Mouse (Mus musculus) right cerebral cortex, adult 2 months (tissue): ENCODE results near the gene Crip3.
A peak's percentile ranks its signal among the peaks of the same experiment; 100 is the strongest.

Experiments
- DNase-seq, 2 experiments: peaks; one replicate each; pipeline ENCODE4 v3.0.0; 2021 to 2022; ENCODE audit warnings: low spot score in 2 of 2

The Crip3 gene

GRCm38 (mm10) chr17:46428761-46429414, at the start of gene Crip3:
Gene Crip3 (plus strand): TSS chr17:46428926.
- no peak for DNase-seq

GRCm38 (mm10) chr17:46383294-46384060, 45.2 kb upstream of the Crip3 start, which contains the start of gene Zfp318:
Gene Zfp318 (plus strand): TSS chr17:46383731.
- DNase-seq: peak; percentile 96

- peak; percentile 19 to 33 for DNase-seq
These were observed 44.5 kb upstream of the Crip3 start for GRCm38 (mm10) chr17:46384061-46384801.

- DNase-seq: no peak
These were observed 40.5 kb upstream of the Crip3 start for GRCm38 (mm10) chr17:46388200-46388599.

GRCm38 (mm10) chr17:46393012-46393411, 35.7 kb upstream of the Crip3 start:
- DNase-seq: peak; percentile 42 to 51

GRCm38 (mm10) chr17:46394631-46395030, 34.1 kb upstream of the Crip3 start:
- DNase-seq: no peak

- no peak for DNase-seq
These were observed 20.2 kb upstream of the Crip3 start for GRCm38 (mm10) chr17:46408478-46408877.

DNA sequence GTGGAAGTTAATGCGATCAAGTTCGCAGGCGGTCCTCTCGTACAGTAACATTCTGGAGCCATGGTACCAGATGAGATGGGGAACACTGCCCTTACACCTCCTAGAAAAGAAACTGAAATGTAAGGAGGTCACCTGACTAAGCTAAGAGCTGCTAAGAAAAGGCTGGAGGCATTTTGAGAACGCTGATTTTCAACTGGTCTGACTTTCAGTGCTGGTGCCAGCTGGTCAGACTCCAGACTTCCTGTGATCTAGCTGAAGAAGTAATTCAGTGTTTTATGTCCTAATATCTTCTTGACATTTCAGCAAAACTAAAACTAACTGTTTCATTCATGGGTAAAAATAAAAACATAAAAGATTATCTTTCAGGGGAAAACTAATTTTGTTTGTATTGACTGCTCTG, 10.1 kb upstream of the Crip3 start:
- DNase-seq: no peak

DNA sequence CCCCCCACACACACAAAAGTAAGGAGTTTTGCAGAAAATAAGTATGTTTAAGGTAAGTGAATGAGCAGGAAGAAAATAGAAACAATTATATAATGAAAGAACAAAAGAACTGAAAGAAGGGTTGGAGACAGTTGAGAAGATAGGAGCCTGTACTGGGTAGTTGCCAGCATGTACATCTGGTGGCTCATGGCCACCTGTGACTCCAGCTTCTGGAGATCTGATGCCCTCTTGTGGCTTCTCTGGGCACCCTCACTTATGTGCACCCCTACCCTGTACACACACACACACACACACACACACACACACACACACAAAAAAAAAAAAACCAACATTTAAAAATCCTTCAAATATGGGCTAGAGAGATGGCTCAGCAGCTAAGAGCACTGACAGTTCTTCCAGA, 9.0 kb upstream of the Crip3 start:
- DNase-seq: no peak

DNA sequence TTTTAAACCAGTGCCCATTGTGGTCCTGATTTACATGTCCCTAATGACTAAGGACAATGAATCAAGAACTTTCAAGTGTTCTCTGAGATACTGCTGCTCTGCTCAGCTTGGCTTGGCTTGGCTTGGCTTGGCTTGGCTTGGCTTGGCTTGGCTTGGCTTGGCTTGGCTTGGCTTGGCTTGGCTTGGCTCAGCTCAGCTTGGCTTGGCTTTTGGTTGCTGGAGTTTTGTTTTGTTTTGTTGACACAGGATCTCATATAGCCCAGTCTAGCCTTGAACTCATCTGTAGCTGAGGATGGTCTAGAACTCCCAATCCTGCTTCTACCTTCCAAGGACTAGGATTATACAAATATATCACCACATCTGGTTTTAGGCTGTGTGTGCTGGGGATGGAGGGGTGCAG, 2.2 kb upstream of the Crip3 start:
- DNase-seq: no peak

GRCm38 (mm10) chr17:46433627-46434026, 4.9 kb downstream of the Crip3 start:
- DNase-seq: no peak

GRCm38 (mm10) chr17:46436672-46437366, 8.1 kb downstream of the Crip3 start:
- peak in 1 of 2 experiments; percentile 38 for DNase-seq

- DNase-seq: no peak
These were observed 9.7 kb downstream of the Crip3 start, which contains the start of gene Slc22a7 for GRCm38 (mm10) chr17:46438298-46438873. Gene Slc22a7 (minus strand): TSS chr17:46438457.

GRCm38 (mm10) chr17:46439176-46439575, 10.4 kb downstream of the Crip3 start:
- no peak for DNase-seq

GRCm38 (mm10) chr17:46444839-46445579, 16.3 kb downstream of the Crip3 start:
- DNase-seq: no peak

DNA sequence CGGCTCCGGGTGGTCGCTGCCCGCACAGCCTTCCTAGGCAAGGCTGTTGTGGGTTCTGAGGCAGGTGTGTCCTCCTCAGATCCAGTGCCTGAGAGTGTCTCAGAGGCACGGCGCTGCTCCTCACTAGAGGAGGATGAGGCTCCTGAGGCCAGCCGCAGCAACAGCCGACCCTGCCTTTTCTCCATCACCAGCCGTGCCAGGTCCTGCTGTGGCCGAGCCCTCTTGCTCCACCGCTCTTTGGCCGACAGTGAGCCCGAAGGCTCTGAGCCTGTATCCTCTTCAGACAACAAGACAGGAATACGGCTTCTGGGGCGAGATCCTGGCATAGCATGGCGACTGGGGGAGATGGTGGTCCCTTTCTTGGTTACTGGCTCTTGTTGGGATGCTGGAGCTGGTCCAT, 17.5 kb downstream of the Crip3 start:
- no peak for DNase-seq

DNA sequence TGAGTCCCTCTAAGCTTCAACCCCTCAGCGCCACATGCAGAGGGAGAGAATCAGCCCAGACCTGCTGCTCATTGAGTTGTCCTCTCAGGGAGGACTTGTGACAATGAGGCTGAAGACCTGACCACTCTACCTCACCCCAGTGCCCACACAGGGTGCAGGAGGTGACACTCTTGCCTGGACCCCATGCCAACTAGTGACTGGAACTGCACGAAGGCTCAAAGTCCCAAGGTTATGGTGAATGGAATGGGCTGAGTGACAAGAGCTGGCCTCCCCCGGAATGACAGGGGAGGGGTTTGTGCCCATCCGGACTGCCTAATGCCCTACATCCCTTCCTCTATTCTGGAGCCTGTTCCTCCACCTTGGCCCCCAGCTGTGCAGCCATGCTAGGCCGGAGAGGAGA, 24.0 kb downstream of the Crip3 start:
- no peak for DNase-seq

DNA sequence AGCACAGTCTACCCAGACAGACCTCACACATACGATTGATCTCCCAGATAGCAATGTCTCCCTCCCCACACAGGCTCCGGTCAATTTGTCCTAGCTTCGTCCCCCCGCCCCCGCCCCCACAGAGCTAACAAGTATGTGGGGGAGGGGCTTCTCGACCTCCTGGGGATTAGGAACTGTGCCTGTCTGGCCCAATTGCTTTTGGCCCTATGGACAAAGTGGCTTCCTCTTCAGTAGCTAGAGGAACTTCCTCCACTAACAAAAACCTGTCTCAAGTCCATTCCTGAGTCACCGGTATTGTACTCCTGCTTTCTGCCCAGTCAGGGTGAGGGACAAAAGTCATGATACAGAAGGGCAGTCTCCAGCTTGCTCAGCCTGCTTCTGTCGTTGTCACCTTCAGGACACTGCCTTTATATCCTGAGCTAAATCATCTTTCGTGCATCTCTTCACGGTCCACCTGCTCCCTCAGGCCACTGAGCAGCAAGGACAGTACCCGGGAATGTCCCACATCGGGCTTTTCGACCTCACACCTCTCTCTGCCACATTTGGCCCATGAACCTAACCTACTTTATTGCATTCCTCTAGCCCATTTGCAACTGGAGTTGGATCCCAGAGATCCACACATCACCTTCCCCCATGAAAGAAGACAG, 24.7 kb downstream of the Crip3 start:
- DNase-seq: no peak

DNA sequence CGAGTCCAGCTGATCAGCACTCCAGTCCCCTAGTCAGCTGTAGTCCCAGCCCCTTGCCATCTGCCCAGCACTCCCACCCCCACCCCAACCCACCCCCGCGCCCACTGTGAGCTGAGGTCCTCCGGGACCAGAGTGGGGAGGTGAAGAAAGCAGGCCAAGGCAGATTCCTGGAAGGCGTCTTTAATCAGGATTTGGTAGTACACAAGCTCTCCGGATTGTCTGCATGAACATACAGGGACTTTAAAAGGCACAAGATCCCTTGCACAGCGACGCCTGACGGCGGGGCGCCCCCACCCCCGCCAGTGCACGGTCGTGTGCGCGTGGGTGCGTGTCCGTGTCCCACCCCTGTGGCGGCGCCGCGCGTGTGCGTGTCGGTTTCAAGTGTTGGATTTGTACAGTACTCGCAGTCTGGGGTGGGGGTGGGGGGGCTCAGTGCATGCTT, 25.3 kb downstream of the Crip3 start:
- DNase-seq: peak in 1 of 2 experiments; percentile 27

- DNase-seq: no peak
These were observed 25.8 kb downstream of the Crip3 start for GRCm38 (mm10) chr17:46454539-46454938.
